Mouse (Mus musculus) 3134 (cell line): ENCODE data around the gene Ppp1r3e.

Source experiments
- DNase-seq: peaks from one replicate; pipeline ENCODE4 v3.0.0-alpha.2; 2011; ENCODE audit warnings: low spot score; ENCODE audit not compliant: insufficient read length; ENCODE audit errors: extremely low read depth

Gene Ppp1r3e

GRCm38 (mm10) chr14:54883154-54884021 is 6.0 kb upstream of the Ppp1r3e start, which contains the start of the genes Bcl2l2 and Gm20521:
Bcl2l2 (plus strand) TSS chr14:54883377.
Gm20521 (plus strand) TSS chr14:54883441.
- peak; percentile 90 for DNase-seq

DNA sequence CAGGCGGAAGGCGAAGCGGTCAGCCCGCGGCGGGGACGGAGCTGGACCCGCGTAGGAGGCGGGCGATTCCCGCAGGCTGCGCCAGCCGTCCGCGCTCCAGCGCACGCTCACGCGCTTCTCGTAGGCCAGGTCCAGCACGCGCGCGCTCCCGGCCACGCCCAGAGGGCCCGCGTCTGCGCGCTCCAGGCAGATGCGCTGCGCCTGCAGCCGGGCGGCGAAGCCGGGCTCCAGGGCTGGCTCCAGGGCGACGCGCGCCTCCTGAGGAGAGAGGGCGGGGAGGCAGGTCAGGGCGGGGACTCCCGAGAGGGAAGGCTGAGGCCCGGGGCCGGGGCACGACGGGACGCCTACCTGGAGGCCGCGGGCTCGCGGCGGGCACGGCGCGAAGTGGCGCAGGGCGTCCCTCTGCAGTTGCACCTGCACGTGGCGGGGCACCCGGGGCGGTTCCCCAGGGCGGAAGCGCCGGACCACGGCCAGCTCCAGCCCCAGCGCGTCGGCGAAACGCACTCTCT is 757 bp downstream of the Ppp1r3e start:
- DNase-seq, result peak; percentile 92

GRCm38 (mm10) chr14:54875844-54876538 is 1.4 kb downstream of the Ppp1r3e start:
- DNase-seq, result no peak

GRCm38 (mm10) chr14:54874165-54874564 is 3.2 kb downstream of the Ppp1r3e start:
- no peak for DNase-seq

DNA sequence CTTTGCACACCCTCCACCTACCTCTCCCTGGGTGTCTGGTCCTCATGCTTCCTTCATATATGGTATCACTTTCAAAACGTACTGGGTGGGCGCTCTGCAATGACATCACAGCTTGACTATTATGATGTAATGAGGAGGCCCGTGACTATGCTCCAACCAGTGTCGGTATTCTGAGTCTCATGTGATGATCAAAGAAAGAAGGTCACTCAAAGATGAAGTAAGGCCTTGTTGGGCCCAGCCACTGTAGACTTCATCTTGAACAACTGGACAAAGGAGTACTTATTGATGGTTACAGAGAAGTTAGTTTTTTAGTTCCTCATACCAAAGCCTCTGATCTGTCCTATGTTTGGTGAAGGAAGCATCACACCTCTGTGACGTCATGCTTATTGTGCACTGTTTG is 6.5 kb downstream of the Ppp1r3e start, which contains the start of gene Homez:
Gene Homez, minus strand, starts transcription at position 101 of the 400 bp plus-strand sequence.
- no peak for DNase-seq

DNA sequence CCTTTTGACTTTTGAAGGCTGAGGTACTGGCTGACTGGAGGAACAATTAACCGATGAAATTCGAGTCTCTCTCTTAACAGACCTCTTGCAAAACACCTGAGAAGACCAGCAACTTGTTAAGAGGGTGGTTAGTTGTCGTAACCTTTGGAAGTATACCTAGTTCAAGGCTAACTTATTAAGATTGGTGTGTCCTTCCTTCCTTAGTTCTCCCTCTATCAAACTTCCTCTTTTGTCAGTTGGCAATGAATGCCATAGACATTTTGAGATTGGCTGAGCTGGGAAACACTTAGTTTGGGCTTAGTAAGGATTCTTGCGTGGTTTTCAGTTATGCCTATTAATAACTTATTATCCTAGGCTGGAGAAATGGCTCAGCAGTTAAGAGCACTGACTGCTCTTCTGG is 9.3 kb downstream of the Ppp1r3e start:
- DNase-seq, result no peak

DNA sequence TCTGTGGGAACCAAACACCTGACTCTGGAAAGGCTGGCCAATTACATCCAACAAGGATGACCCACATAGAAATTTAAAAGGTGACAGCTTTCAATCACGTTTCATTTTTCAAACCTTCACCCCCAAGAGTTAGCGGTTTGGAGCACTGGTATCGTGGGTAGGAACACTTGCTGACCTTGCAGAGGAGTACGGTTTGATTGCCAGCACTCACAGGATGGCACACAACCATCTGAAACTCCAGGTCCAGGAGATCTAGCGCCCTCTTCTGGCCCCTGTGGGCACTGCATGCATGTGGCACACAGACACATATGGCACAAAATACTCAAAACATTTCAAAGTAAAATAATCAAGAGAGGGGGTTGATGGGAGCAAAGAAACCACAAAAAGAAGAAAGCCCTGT is 10.4 kb downstream of the Ppp1r3e start:
- no peak for DNase-seq

DNA sequence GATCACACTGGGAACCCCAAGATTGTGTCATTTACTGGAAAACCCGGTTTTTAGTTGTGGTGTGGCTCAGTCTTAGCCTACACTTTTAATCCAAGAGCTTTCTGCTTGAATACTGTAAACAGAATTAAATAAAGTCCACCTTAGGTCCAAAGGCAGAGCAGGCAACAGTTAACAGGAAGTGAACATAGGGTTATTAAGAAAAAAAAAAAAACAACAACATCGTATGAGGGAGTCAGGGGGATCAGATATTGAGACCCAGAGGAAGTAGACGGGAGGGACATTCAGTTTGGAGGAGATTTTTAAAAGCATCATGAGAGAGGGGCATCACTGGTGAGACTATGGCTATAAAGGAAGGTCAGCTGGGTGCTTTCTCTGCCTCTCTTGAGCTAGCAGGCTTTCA is 11.1 kb downstream of the Ppp1r3e start:
- no peak for DNase-seq

DNA sequence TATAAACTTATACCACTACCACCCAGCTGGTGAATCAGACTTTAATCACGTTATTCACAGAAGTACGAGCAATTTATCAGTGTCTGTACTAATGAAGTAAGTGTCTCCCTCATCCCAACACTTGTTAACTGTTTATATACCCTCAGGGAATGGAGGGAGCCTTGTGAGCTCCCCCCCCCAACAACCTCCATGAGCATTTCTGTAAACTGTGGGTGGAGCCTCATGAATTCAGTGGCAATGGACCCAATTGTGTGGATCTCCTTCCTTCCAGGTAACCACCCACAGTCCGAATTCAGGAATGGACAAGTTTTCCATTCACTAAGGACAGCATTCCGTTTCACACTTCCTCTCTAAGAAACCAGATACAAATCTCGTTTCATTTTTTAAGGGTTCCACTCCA is 11.7 kb downstream of the Ppp1r3e start:
- DNase-seq, result no peak

- no peak for DNase-seq
Observed at GRCm38 (mm10) chr14:54864313-54865036, 12.9 kb downstream of the Ppp1r3e start.

- DNase-seq, result peak; percentile 88
Observed at GRCm38 (mm10) chr14:54863501-54864312, 13.6 kb downstream of the Ppp1r3e start.

- no peak for DNase-seq
Observed at GRCm38 (mm10) chr14:54860511-54860910, 16.8 kb downstream of the Ppp1r3e start.

DNA sequence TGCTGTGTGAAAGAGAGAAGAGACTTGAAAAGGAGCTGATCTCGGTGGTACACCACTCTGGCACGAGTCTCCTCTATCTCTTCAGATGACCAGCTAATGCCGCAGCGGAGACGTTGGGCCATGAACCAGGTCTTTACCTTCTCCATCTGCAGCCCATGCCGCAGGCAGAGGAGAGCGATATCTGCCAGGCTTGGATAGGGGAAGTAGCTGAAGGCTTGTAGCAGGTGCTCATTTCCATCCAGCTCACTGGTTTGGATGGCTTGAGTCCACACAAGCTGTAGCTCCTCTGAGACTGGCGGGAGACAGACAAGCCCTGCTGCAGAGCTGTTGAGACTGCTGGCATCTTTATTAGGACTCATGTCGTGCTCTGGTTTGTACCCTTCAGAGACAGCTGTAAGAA is 19.5 kb downstream of the Ppp1r3e start:
- no peak for DNase-seq

GRCm38 (mm10) chr14:54856703-54857102 is 20.6 kb downstream of the Ppp1r3e start:
- no peak for DNase-seq

GRCm38 (mm10) chr14:54855726-54856125 is 21.6 kb downstream of the Ppp1r3e start:
- no peak for DNase-seq

DNA sequence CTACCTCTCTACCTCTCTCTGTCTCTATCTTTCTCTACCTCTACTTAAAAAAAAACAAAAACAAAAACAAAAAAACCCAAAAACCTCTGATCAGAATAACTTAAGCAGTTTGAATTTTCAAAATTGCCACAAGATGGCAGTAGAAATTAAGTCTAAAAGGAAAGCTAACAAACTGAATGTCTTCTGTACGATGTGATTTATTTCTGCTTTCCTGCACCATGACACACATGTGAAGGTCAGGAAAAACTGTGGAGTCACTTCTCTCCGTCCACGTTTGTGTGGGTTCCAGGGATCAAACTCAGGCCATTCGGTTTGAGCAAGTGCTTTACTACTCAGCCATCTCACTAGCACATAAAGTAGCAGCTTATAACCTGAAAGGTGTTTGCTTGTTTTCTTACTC is 33.9 kb downstream of the Ppp1r3e start:
- peak; percentile 25 for DNase-seq

- no peak for DNase-seq
Observed at GRCm38 (mm10) chr14:54823716-54824115, 53.6 kb downstream of the Ppp1r3e start.
